18 mouse cellular contexts compared by ENCODE assay signal in genomic region chr2:27785363-27785762, GRCm38 (mm10).
DNase-seq lines count a peak whose midpoint lies in the region; ATAC-seq and TF ChIP-seq lines count a peak whose summit lies in the region.
"Had no signal": no experiment of that assay in that cellular context is flagged by ENCODE, and none has a peak within 500 bp of the region (broad histone marks: within the 10 kb centered on the region; RNA-seq: fewer than 3 reads in every experiment).

No protein-coding gene starts in this region.

- no peak overlapping the region for H3K9ac ChIP-seq in midbrain, embryonic 11.5 days (ENCODE audit: low read length)
- H3K9ac ChIP-seq in midbrain, postnatal 0 days (replicated peaks; ENCODE audit: low read length, poor library complexity, severe bottlenecking) = no peak overlapping the region
- no peak overlapping the region for H3K9ac ChIP-seq in embryonic facial prominence, embryonic 14.5 days (ENCODE audit: low read depth, low read length)
- no peak overlapping the region for H3K9ac ChIP-seq in stomach, embryonic 16.5 days (ENCODE audit: low read length)
- no peak overlapping the region for H3K9ac ChIP-seq in hindbrain, embryonic 12.5 days
- H3K9ac ChIP-seq: heart, embryonic 15.5 days; hindbrain, embryonic 14.5 days; intestine, embryonic 15.5 days had no signal

- DNase-seq in frontal cortex, postnatal 14 days (ENCODE audit: low spot score in 2 of 2) = no peak
- DNase-seq in midbrain, embryonic 11.5 days (ENCODE audit: low spot score, missing footprints) = peak; percentile 8
- no peak for DNase-seq in midbrain, postnatal 0 days (ENCODE audit: low spot score)
- DNase-seq in embryonic facial prominence, embryonic 14.5 days (ENCODE audit: low spot score) = no peak
- DNase-seq in limb, embryonic 10.5 days (ENCODE audit: low spot score) = no peak
- DNase-seq: adrenal gland, postnatal 10 days; cerebellum, adult 18-20 months; cerebellum, postnatal 10 days had no signal

- H3K9me3 ChIP-seq in midbrain, embryonic 11.5 days (ENCODE audit: control insufficient read depth, low read length) = no peaks in the 10 kb centered on the region
- H3K9me3 ChIP-seq in midbrain, postnatal 0 days (ENCODE audit: low read length) = no peaks in the 10 kb centered on the region
- no peaks in the 10 kb centered on the region for H3K9me3 ChIP-seq in embryonic facial prominence, embryonic 14.5 days (ENCODE audit: control insufficient read depth, low read length)
- no peaks in the 10 kb centered on the region for H3K9me3 ChIP-seq in stomach, embryonic 16.5 days (replicated peaks; ENCODE audit: control insufficient read depth, low read length)
- no peaks in the 10 kb centered on the region for H3K9me3 ChIP-seq in hindbrain, embryonic 12.5 days (replicated peaks)
- no peaks in the 10 kb centered on the region for H3K9me3 ChIP-seq in limb, embryonic 10.5 days (replicated peaks)
- H3K9me3 ChIP-seq: forebrain, embryonic 10.5 days; heart, embryonic 15.5 days; intestine, embryonic 15.5 days had no signal

- no peaks in the 10 kb centered on the region for H3K27me3 ChIP-seq in midbrain, embryonic 11.5 days (ENCODE audit: control insufficient read depth, insufficient read depth, low read length)
- H3K27me3 ChIP-seq in midbrain, postnatal 0 days (ENCODE audit: insufficient read depth, low read length) = no peaks in the 10 kb centered on the region
- H3K27me3 ChIP-seq in embryonic facial prominence, embryonic 14.5 days (replicated peaks; ENCODE audit: control insufficient read depth, insufficient read depth, low read length) = no peaks in the 10 kb centered on the region
- H3K27me3 ChIP-seq in stomach, embryonic 16.5 days (ENCODE audit: control insufficient read depth, insufficient read depth, low read length) = no peaks in the 10 kb centered on the region
- H3K27me3 ChIP-seq in hindbrain, embryonic 12.5 days = no peaks in the 10 kb centered on the region
- H3K27me3 ChIP-seq in limb, embryonic 10.5 days (ENCODE audit: low read depth, poor library complexity, severe bottlenecking) = no peaks in the 10 kb centered on the region
- H3K27me3 ChIP-seq: heart, embryonic 15.5 days; intestine, embryonic 15.5 days had no signal

- H3K4me2 ChIP-seq in midbrain, embryonic 11.5 days = no peak overlapping the region
- H3K4me2 ChIP-seq in midbrain, postnatal 0 days (ENCODE audit: low read depth, low read length, poor library complexity, severe bottlenecking) = no peak overlapping the region
- no peak overlapping the region for H3K4me2 ChIP-seq in embryonic facial prominence, embryonic 14.5 days (ENCODE audit: low read depth, low read length)
- H3K4me2 ChIP-seq in stomach, embryonic 16.5 days (ENCODE audit: low read depth, low read length) = no peak overlapping the region
- no peak overlapping the region for H3K4me2 ChIP-seq in hindbrain, embryonic 12.5 days (replicated peaks)
- H3K4me2 ChIP-seq: heart, embryonic 11.5 days; heart, embryonic 15.5 days; hindbrain, embryonic 14.5 days; intestine, embryonic 15.5 days had no signal

- no peak overlapping the region for H3K27ac ChIP-seq in midbrain, embryonic 11.5 days (ENCODE audit: low read depth, low read length)
- no peak overlapping the region for H3K27ac ChIP-seq in midbrain, postnatal 0 days (ENCODE audit: low read depth, low read length)
- H3K27ac ChIP-seq in embryonic facial prominence, embryonic 14.5 days (replicated peaks; ENCODE audit: low read depth, low read length) = peak overlapping the region; percentile 45
- H3K27ac ChIP-seq in stomach, embryonic 16.5 days (ENCODE audit: low read length) = peak overlapping the region; percentile 25; the same call in 1 of the 2 replicates
- H3K27ac ChIP-seq in hindbrain, embryonic 12.5 days = no peak overlapping the region
- no peak overlapping the region for H3K27ac ChIP-seq in limb, embryonic 10.5 days
- H3K27ac ChIP-seq: forebrain, embryonic 10.5 days; heart, embryonic 15.5 days; hindbrain, embryonic 14.5 days; intestine, embryonic 15.5 days had no signal

- H3K36me3 ChIP-seq in midbrain, embryonic 11.5 days (ENCODE audit: control insufficient read depth, insufficient read depth, low read length) = no peaks in the 10 kb centered on the region
- no peaks in the 10 kb centered on the region for H3K36me3 ChIP-seq in midbrain, postnatal 0 days (ENCODE audit: insufficient read depth, low read length)
- H3K36me3 ChIP-seq in embryonic facial prominence, embryonic 14.5 days (ENCODE audit: control insufficient read depth, insufficient read depth, low read length) = no peaks in the 10 kb centered on the region
- H3K36me3 ChIP-seq in stomach, embryonic 16.5 days (ENCODE audit: control insufficient read depth, insufficient read depth, low read length) = no peaks in the 10 kb centered on the region
- no peaks in the 10 kb centered on the region for H3K36me3 ChIP-seq in hindbrain, embryonic 12.5 days
- H3K36me3 ChIP-seq in limb, embryonic 10.5 days = no peaks in the 10 kb centered on the region
- H3K36me3 ChIP-seq: forebrain, embryonic 10.5 days; heart, embryonic 15.5 days; intestine, embryonic 15.5 days had no signal

- H3K4me1 ChIP-seq in midbrain, embryonic 11.5 days (ENCODE audit: control insufficient read depth, insufficient read depth, low read length) = no peaks in the 10 kb centered on the region
- no peaks in the 10 kb centered on the region for H3K4me1 ChIP-seq in midbrain, postnatal 0 days (ENCODE audit: insufficient read depth, low read length)
- peaks cover 13% of the 10 kb centered on the region; the same call in 1 of the 2 replicates for H3K4me1 ChIP-seq in embryonic facial prominence, embryonic 14.5 days (ENCODE audit: control insufficient read depth, insufficient read depth, low read length)
- H3K4me1 ChIP-seq in stomach, embryonic 16.5 days (ENCODE audit: control insufficient read depth, insufficient read depth, low read length) = 0 out of 2 replicates have a peak, but pooled peaks cover 7% of the 10 kb centered on the region
- no peaks in the 10 kb centered on the region for H3K4me1 ChIP-seq in hindbrain, embryonic 12.5 days
- H3K4me1 ChIP-seq in limb, embryonic 10.5 days = no peaks in the 10 kb centered on the region
- H3K4me1 ChIP-seq: forebrain, embryonic 10.5 days; heart, embryonic 15.5 days had no signal

- ATAC-seq in frontal cortex, adult (ENCODE audit: low TSS enrichment) = peak; percentile 66
- ATAC-seq in midbrain, embryonic 11.5 days (ENCODE audit: low FRiP score) = no peak
- no peak for ATAC-seq in midbrain, postnatal 0 days (ENCODE audit: low FRiP score)
- ATAC-seq in embryonic facial prominence, embryonic 14.5 days (ENCODE audit: low read depth) = no peak
- ATAC-seq in stomach, embryonic 16.5 days (ENCODE audit: insufficient read depth, low FRiP score) = no peak
- ATAC-seq in hindbrain, embryonic 12.5 days (ENCODE audit: low FRiP score) = no peak
- ATAC-seq: forebrain, embryonic 14.5 days; intestine, embryonic 15.5 days had no signal

- no peak overlapping the region for H3K4me3 ChIP-seq in midbrain, embryonic 11.5 days (ENCODE audit: low read depth, low read length)
- H3K4me3 ChIP-seq in midbrain, postnatal 0 days (ENCODE audit: low read depth, low read length) = no peak overlapping the region
- H3K4me3 ChIP-seq in embryonic facial prominence, embryonic 14.5 days (ENCODE audit: low read depth, low read length) = no peak overlapping the region
- H3K4me3 ChIP-seq in stomach, embryonic 16.5 days (replicated peaks; ENCODE audit: low read length) = no peak overlapping the region
- no peak overlapping the region for H3K4me3 ChIP-seq in hindbrain, embryonic 12.5 days
- H3K4me3 ChIP-seq in limb, embryonic 10.5 days = no peak overlapping the region
- H3K4me3 ChIP-seq: erythroblast, embryonic 14.5 days; forebrain, embryonic 10.5 days; heart, embryonic 15.5 days; intestine, embryonic 15.5 days had no signal

- TF ChIP-seq CTCF in midbrain, postnatal 0 days (IDR thresholded peaks at IDR 0.05) = no peak

- WGBS in midbrain, embryonic 11.5 days = 93% methylated on average over 8 of the region's 8 CpGs
- WGBS in midbrain, postnatal 0 days = 91% methylated on average over 8 of the region's 8 CpGs
- WGBS in embryonic facial prominence, embryonic 14.5 days = 92% methylated on average over 8 of the region's 8 CpGs
- WGBS in stomach, embryonic 16.5 days = 88% methylated on average over 8 of the region's 8 CpGs
- WGBS in hindbrain, embryonic 12.5 days = 89% methylated on average over 8 of the region's 8 CpGs
- 88% methylated on average over 8 of the region's 8 CpGs for whole genome bisulfite sequencing in limb, embryonic 10.5 days

Comparison
In these comparisons a context has a peak if more than half of its experiments do, and no peak if none do; other contexts are left out.
1. H3K27ac ChIP-seq: peak in embryonic facial prominence, embryonic 14.5 days (single experiment) and stomach, embryonic 16.5 days (single experiment); none in midbrain, embryonic 11.5 days (single experiment), midbrain, postnatal 0 days (single experiment), hindbrain, embryonic 12.5 days (single experiment) and limb, embryonic 10.5 days (single experiment).